9 mouse cellular contexts compared by ENCODE assay signal in the genomic region with DNA sequence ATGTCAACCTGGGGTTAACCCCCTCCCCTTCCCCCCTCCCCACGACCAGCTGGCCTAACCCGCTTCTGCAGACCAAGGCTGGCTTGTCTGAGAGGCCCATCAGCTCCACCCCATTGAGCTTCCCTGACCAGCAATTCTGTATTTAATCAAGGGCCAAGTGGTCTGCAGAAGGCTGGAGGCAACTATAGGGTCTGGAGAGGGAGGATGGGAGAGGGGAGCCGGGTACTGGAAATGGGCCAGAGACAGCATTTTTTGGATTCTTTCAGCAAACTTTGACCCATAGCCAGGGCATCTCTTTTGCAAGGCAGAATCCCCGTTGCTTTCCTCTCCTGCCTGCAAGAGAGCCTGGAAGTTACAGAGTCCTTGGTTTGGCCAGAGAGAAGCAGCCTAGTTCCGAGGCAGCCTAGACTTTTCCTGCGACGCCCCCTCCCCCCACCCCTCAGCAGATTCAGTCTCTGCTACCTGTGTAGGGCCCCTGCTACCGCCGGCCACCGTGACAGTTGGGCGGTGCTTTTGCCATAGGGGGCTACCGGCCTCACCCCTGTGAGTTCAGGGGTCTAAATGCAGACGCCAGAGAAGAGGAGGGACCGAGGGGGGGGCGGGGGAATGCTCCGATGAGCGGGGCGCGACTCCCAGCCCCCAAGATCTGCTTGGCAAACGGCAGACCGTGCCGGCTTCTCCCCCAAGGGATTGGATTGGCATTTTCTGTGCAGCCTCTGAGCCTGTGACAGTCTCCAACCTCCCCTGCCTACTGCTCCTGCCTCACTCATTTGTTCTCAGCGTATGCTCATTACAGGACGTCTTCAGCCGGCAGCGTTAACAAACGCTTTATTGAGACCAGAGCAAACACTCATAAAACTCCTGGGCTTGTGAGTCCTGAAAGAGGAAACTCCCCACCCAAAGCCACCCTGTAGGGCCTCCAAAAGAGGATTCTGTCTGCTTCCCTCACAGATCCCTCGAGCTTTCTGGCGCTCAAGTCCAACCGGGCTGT. TPM values are rescaled to one million over a fixed set of nuclear protein-coding genes. Genes with fewer than 3 reads are reported as not detected.
DNase-seq lines count a peak whose midpoint lies in the region; ATAC-seq and TF ChIP-seq lines count a peak whose summit lies in the region.
"Had no signal": no experiment of that assay in that cellular context is flagged by ENCODE, and none has a peak within 500 bp of the region (broad histone marks: within the 10 kb centered on the region; RNA-seq: fewer than 3 reads in every experiment).

No protein-coding gene starts in this region.

- 0 out of 2 replicates have a peak overlapping the region, but pooled peaks have one; percentile 13 for H3K4me3 ChIP-seq in left cerebral cortex, adult 2 months
- peak overlapping the region; percentile 30 for H3K4me3 ChIP-seq in forebrain, embryonic 12.5 days (replicated peaks)
- H3K4me3 ChIP-seq in limb, embryonic 14.5 days (replicated peaks; ENCODE audit: low read length), result peak overlapping the region; percentile 33

- WGBS in forebrain, embryonic 12.5 days, result 1% methylated on average over 29 of the region's 30 CpGs
- WGBS in limb, embryonic 14.5 days, result under 1% methylated on average over 28 of the region's 30 CpGs

- peak; percentile 31; the same call in 1 of the 2 replicates for ATAC-seq in forebrain, embryonic 12.5 days (ENCODE audit: low FRiP score)
- ATAC-seq in limb, embryonic 14.5 days (ENCODE audit: low FRiP score, low read depth), result peak; percentile 14

- H3K36me3 ChIP-seq in forebrain, embryonic 12.5 days (replicated peaks), result no peaks in the 10 kb centered on the region
- no peaks in the 10 kb centered on the region for H3K36me3 ChIP-seq in limb, embryonic 14.5 days (ENCODE audit: control insufficient read depth, insufficient read depth, low read length)

- DNase-seq in left cerebral cortex, adult 2 months (ENCODE audit: extremely low spot score in 1 of 2, low spot score in 2 of 2), result no peak
- DNase-seq in left cerebral cortex, postnatal 14 days (ENCODE audit: low spot score in 2 of 2), result no peak
- no peak for DNase-seq in limb, embryonic 14.5 days (ENCODE audit: low spot score)
- DNase-seq in retina, postnatal 1 day, result peak; percentile 65
- no peak for DNase-seq in cerebellum, adult 11 months
- no peak for DNase-seq in right cerebral cortex, postnatal 14 days
- no peak for DNase-seq in right cerebral cortex, postnatal 4 days
- DNase-seq: right cerebral cortex, adult 18-20 months had no signal

- H3K4me2 ChIP-seq in forebrain, embryonic 12.5 days, result peak overlapping the region; percentile 66
- peak overlapping the region; percentile 71 for H3K4me2 ChIP-seq in limb, embryonic 14.5 days (replicated peaks; ENCODE audit: low read depth, low read length, severe bottlenecking)

- peaks cover 68% of the 10 kb centered on the region for H3K27me3 ChIP-seq in forebrain, embryonic 12.5 days
- peaks cover 35% of the 10 kb centered on the region for H3K27me3 ChIP-seq in limb, embryonic 14.5 days (ENCODE audit: control insufficient read depth, insufficient read depth, low read length)

- intact Hi-C loops in left cerebral cortex, adult 2 months (cut with DNase I), result loop anchor here (5.0 kb wide), 1 partner anchor 928 kb away; no protein-coding TSS in a partner anchor
- intact Hi-C loops in left cerebral cortex, postnatal 14 days (cut with DNase I), result no loop called here

- peaks cover 79% of the 10 kb centered on the region for H3K4me1 ChIP-seq in forebrain, embryonic 12.5 days
- H3K4me1 ChIP-seq in limb, embryonic 14.5 days (ENCODE audit: control insufficient read depth, insufficient read depth, low read length), result peaks cover 56% of the 10 kb centered on the region

- H3K9ac ChIP-seq in forebrain, embryonic 12.5 days, result peak overlapping the region; percentile 55
- H3K9ac ChIP-seq in limb, embryonic 14.5 days (ENCODE audit: low read depth, low read length, severe bottlenecking), result peak overlapping the region; percentile 47

- 0 out of 2 replicates have a peak, but pooled peaks have one; percentile 17 for TF ChIP-seq POLR2A in limb, embryonic 14.5 days (IDR thresholded peaks at IDR 0.05; ENCODE audit: borderline replicate concordance, extremely low read depth, insufficient read depth, insufficient read length)

- TF ChIP-seq CTCF in left cerebral cortex, adult 2 months (IDR thresholded peaks at IDR 0.05), result no peak

- H3K9me3 ChIP-seq in forebrain, embryonic 12.5 days, result no peaks in the 10 kb centered on the region
- H3K9me3 ChIP-seq in limb, embryonic 14.5 days (ENCODE audit: control insufficient read depth, low read length), result no peaks in the 10 kb centered on the region

- no peak overlapping the region for H3K27ac ChIP-seq in left cerebral cortex, adult 2 months
- H3K27ac ChIP-seq in forebrain, embryonic 12.5 days, result peak overlapping the region; percentile 78
- peak overlapping the region; percentile 65 for H3K27ac ChIP-seq in limb, embryonic 14.5 days (replicated peaks; ENCODE audit: low read depth, low read length)

RNA-seq across cellular contexts. Expression of a gene that starts 2.9 kb away (rescaled TPM):
- 1 to 10 TPM; 4.7 to 8.5 TPM for total RNA-seq in left cerebral cortex, adult 2 months (2021)
- total RNA-seq in left cerebral cortex, postnatal 14 days (2021), result 1 to 10 TPM; 1.2 to 5.0 TPM
- 143 and 148 TPM in 2 replicates for polyA plus RNA-seq in forebrain, embryonic 12.5 days (2016; fragmentation: Nextera tagmentation; extraction: Ambion mirVana)
- polyA plus RNA-seq in limb, embryonic 14.5 days (2012; rRNA removed), result 2,661 and 2,964 TPM in 2 replicates
- polyA plus RNA-seq in limb, embryonic 14.5 days (2014; fragmentation: Nextera tagmentation; extraction: Ambion mirVana), result 487 and 640 TPM in 2 replicates
